Mouse (Mus musculus): ENCODE data around the gene Nfib.
A peak's percentile ranks its signal among the peaks of the same experiment; 100 is the strongest.

The Nfib gene

DNA sequence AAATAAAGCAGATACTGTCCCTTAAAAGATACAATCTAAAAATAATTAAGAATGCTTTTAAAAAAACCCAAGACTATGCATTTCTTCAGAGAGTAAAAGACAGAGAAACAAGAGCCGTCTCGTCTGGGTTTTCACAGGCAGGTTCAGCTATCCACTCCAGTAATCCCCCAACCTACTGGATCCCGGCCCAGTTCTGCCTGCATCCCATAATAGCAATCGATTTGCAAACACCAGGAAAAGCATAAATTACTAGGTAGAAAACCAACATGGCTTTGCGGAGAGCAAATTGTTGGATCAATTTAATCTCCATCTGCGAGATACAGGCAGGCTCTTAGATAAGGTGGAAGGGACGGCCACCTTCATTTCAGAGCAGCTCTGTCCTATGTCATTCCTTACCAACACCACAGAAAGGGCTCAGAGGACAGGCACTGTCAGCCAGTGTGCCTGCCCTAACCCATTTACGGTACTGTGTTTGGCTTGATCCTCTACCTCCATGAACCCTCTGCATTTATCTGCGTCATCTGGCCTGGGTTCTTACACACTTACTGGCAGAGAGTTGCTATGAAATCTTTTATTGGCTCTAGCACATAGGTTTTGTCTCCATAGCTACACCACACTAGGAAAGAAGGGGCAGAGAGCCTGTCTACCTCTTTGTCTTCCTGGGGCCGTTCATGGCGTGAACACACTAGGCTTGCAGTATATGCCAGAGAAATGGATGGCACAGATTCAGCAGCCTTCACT, 321.4 kb downstream of the Nfib start:
- DNase-seq: no peak

DNA sequence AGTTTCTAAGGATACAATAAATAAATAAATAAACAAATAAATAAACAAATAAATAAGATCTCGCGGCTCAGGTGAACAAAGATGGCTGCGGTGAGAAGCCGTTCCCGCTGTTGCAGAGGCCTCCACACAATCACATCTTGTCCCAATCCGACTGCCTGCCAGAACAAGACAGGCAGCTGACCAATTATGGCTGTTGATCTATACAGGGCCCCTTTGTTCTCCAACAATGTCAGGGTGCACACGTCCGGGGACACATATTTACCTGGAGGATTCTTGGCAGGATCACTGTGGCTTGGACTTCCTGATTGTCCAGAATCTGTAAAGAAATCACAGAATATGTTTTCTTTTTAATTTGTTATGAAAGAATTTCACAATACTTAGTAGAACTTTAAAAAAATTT, 322.2 kb downstream of the Nfib start:
- DNase-seq: no peak

DNA sequence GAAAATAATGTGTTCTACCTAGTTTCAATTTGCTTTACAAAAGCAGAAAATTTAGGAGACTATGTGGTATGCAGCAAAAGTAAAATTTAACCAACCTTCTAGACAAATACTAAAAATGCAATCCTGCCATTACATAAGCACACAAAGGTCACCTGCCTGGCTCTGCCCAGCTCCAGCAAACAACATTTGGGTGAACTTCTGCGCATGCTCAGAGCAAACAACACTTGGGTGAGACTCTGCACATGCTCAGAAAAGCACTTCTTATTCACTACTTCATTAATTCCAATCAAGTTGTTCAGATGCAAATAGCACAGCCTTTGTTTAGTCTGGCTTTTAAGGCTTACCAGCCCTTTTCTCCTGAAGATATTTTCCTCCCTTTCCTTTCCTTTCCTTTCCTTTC, 323.8 kb downstream of the Nfib start:
- no peak for DNase-seq

DNA sequence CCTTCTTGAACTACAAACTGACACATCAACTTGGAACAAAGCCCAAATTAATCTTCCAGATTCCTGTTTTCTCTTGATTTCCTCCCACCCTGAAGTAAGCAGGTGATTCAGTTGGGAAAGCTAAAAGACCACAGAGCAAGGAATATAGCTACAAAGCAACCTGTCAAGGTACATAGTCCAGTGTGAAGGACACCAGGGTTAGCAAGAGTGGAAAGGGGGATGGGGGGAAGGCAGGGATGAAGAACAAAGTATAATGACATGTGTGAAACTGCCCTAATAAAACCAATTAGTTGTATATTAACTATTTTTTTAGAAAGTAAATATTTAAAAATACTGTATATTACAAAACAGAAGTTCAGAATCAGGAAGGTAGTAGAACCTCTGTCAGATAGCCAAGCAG, 325.0 kb downstream of the Nfib start:
- DNase-seq: no peak

DNA sequence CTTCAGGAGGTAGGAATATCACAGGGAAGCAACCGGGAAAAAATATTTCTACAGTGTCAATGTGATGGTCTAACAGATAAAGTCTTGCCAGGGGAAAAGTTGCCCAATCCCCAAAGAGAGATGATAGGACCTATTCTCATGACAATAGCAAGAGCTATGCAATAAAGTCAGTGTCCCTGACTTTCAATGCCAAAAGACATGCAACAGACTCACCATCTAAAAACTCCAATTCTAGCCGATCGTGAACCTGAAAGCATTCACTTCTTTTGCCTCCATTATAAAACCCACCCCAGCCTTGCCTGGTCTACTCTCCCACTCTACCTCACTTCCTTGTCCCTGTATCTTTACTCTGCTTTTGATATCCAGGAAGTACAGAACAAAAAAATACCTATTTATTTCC, 327.5 kb downstream of the Nfib start:
- no peak for DNase-seq

DNA sequence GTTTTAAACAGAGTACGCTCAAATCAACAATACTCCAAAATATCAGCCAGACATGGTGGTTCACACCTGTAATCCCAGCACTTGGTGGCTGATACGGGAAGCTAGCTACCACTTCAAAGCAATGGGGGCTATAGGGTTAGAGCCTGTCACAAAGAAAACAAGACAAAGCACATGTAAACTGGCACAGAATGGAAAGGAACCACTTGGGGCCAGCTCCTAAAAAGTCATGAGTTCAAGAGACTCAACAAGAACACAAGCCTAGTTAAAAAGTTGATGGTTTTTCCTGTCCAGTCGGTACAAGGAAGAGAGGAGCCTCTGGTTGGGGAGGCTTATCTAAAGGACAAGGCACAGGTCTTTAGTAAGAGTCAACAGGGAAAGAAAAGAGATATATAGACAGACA, 327.9 kb downstream of the Nfib start:
- DNase-seq: no peak

DNA sequence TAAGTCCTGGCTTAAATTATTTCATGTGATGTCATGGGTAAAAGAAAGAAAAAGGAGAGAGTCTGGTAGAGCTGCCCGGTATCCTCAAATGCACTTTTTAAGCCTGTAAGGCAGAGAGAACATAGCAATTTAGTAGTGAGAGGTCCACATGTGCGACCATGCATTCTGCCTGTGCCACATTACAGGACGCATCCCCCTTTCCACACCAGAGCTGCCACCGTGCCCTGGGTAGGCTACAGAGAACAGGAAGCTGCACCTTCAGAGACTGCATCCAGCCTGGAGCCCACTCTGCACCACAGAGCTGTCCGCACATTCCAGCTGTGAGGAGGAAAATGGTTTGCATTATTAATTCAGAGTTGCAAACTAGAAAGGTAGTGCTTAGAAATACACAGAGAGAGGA, 331.0 kb downstream of the Nfib start:
- DNase-seq: no peak

DNA sequence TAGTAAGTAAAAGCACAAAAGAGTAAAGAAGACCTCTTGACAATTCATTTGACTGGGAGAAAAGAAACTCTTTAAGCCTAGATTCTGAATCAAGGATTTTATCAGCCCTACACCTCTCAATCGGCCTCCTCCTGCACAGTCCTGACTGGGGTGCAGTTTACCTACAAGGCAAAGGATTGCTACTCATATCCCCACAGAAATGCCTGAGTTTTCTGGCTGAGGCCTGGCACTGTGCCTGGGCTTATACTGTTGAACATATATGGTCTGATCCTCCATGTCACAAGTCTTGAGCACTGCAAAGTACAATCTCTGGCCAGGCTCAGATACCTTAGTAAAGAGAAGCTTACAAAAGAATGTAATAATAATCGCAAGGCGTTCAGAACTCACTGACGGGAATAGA, 333.3 kb downstream of the Nfib start:
- no peak for DNase-seq

DNA sequence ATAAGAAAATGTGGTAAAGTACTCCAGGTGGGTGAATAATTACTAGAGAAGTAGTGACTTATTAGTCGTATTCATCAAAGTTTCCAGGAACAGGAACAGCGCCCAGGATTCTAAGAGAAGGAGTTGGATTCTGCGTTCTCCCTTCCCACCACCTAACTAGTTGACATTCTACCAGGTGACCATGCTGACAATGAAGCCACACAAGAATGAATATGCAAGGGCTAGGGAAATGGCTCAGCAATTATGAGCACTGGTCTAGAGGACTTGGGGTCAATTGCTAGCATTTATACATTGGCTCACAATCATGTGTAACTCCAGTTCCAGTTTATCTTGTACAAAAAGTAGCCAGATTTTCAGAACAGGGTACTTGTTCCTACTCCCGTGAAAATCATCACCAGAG, 334.1 kb downstream of the Nfib start:
- no peak for DNase-seq

DNA sequence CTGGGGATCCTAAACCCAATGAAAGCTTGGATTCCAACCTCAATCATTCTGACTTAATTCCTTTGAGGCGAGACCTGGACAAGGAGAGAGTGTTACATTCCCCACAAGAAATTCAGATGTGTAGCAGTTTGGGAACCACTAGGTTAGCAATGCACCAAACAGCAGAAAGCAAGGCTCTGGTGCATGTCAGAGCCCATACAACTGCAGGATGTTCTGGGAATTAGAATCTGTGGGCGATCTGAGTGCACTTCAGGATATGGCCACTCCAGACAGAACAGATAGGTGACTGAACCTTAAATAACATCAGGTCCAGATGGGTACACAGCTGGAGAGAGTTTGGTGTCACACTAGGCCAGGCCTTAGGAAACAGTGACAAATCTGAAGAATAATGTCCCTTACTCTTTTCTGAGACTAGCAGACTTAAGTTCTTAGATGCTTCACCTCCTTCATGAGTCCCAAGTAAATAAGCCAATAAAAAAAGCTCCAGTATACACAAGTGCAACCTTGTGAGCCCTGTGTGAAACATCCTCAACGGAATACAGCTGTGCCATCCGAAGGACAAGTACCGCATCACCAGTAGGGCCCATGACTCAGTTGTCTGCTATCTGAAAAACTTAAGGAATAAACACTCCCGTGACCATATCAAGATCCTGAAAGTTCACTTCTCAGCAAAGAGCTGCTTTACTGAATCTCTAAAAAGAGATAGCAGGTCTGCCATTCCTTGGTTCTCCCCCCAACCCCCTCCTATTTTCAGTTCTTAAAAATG, 336.4 kb downstream of the Nfib start:
- no peak for DNase-seq

DNA sequence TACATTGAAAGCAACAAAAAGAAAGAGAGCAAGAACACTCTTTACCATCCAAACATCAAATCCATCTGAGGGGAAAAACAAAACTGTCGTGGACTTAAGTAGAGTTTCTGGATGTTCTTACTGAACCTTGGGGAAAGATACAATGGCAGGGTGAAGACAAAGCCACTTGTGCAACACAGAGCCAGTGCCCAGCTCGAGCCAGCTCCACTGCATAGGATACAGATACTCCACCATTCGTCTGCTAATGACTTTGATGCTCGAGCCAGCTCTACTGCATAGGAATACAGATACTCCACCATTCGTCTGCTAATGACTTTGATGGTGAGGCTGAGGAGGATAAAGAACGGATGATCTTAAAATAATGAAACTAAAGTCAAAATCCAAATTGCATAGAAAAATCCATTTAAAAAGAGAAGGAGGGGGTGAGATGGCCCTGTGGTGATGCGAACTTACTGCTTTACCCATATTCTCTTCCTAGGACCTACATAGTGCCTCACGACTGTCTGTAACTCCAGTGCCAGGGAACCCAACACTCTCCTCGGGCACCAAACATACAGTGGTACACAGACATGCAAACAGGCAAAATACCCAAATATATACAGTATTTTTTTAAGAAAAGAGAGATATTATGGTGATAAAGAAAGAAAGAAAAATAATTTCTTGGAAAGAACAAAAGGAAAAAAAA, 337.3 kb downstream of the Nfib start:
- no peak for DNase-seq

DNA sequence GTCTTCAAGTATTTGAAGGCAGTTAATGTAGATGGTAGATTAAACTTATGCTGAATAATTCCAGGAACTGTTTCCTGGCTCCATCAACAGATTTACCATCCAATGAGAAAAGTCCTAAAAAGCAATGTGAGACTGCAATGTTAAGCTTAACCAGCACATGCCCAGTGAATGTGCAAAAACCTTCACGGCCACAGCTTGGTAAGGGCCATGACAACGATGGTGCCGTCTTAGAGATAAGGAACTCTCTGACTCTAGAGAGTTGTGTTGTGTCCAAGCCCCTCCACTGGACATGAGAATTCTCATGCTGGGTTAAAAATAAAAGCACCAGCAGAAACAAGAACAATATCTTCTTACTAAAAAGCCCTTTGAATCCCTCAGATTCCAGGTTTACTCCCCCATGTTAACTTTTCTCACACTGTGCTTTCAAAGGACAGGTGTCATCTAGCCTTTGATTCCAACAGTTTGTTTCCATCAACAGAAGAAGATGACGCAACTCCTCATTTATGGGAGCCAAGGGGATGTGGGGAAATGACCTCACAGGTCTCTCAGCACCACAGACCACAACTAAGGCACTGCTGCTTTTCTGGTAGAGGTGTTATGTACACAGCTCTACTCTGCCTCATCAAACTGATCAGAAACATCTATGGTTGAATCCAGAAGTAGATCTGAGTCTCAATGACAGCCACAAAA, 340.7 kb downstream of the Nfib start:
- DNase-seq: no peak

DNA sequence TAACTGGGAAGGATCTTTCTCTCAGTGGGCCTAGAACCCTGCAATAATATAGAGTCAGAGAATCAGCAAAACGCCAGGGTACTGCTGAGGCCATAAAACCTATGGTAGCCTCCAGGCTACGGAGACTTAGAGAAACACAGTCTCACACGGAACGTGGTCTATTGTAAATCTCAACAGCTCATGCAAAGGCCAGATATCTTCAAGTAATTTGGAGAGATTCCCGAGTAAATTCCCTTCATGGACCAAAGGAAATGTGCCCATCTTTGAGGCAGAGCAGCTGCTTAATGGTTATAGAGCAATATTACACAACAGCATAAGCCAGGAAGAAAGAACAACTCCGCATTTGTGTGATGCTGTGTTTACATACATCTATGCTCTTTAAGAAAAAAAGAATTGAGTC, 341.6 kb downstream of the Nfib start:
- no peak for DNase-seq

DNA sequence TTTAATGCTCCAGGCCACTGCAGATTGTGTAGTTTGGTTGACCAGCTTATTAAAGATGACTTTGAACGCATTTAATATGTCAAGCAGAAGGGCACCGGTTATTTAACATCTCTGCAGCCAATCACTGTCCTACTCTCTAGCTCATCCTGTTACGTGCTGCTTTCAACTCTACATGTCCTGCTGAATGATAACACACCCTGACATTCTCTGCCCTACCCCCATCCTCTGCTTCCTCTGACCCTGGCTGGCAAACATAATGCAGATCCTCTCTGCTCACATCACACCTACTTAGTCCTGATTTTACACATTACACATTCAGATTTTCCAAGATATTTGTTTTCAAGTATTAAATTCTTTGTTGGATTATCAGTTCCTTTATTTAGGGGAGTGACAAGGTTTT, 343.3 kb downstream of the Nfib start:
- no peak for DNase-seq

DNA sequence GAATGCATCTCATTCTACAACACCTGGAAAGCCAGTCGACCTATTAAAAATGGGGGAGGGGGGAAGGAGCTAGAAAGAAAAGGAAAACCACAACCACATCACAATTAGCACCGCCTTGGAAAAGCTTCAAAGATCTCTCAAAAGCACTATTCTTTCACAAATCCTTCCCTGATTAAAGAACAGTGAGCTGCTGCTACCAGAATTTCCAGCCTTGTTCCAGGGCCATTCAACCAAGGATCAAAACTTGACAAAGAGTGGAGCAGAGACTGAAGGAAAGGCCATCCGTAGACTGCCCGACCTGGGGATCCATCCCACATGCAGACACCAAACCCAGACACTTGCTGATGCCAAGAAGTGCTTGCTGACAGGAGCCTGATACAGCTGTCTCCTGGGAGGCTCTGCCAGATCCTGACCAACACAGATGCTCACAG, 345.5 kb downstream of the Nfib start:
- DNase-seq: no peak

DNA sequence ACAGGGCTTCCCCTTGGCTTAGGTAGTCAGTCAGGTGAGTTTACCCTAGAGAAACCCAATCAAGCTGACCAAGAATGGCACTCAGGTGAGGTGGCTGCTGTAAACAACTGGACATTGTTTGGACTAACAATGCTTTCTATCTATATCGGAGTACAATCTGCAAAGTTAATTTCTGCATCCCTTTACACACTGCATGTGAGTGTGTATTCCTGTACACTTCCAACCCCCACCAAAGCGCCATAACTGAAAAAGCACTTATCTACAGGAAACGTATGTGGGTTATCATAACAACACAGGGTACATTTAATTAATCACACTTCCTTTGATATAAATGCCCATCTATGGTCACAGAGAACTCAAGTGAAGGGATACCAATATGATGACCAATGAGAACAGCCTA, 346.4 kb downstream of the Nfib start:
- DNase-seq: no peak

DNA sequence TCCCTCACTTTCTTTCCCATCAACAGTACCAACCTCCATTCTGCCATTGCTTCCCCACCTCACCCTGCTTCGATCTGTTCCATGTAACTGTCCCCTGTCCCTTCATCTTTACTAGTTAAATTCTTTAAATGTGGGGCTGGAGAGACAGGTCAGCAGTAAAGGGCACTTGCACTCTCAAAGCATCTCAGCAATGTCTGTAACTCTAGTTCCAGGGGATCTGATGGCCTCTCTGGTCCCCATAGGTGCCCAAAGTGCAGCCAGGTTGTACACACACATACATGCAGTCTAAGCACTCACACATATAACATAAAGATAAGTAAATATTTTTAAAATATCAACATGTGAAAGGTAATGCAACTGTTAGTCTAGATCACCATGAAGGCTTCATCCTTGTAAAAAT, 356.5 kb downstream of the Nfib start:
- no peak for DNase-seq

DNA sequence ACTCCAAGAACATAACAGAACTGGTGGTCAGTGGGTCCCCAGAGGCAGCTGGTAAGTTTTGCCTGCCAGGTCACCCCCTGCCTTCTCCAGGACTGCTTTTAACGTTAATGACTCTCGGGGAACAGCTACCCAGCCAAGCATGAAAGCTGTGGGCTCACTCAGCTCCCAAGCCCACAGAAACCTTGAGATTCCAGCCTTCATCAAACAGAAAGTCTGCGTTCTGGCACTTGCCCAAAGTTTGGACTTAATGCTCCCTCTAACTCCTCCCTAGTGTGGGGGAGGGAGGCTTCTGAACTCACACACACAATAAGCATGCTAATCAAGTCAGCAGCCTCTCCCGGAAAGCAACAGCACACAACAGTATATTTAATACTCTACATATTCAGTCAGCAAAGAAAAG, 360.8 kb downstream of the Nfib start:
- peak; percentile 60 for DNase-seq

DNA sequence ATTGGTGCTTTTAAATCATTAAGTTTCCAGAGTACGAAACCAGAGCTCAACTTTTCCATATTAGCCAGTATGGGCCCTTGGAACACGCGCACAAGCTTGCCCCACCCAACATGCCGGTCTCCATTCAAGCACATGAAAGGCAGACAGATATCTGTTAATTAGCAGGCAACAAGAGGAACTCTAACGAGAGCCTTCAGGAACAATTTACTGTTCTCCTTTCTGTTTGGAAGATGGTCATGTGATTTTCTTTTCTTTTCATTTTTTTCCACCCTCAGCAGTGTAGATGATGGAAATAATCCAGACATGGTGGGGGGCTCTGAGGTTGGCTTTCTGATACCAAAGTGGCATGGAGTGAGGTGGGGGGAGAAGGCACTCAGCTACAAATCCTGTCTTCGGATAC, 361.3 kb downstream of the Nfib start:
- no peak for DNase-seq

DNA sequence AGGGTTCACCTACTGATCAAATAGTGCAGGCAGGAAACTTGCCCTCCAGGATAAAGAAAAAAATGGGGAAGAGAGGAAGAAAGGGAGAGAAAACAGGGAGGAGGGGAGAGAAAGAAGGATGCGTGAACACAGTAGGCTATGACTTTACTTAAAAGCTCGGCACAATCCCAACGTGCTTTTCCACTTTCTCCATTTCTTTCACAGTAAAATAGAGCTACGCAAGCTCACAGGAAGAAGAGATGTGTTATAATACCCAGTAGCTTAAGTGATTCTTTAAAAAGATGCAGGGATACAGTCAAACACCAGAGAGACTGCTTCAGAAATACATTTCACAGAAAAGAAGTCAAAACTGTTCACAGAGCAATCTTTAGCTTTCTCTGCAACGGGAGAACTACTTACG, 366.6 kb downstream of the Nfib start:
- no peak for DNase-seq

DNA sequence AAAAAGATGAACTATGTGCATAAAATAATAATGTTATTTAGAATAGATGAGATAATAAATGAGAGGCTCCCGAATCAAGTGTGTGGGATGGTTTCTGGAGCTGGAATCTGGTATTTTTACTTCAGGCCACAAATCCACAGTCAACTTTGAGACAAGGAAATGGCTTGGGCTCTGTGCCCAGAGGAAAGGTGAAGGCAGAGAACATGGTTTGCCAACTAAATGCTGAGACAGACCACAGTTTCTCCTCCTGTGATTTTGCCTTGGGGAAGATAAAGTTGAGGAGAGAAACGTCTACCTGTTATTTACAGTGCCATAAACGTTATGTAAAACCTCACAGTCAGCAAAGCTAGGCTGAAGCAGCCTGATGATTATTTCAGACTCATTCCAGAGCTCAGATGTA, 367.1 kb downstream of the Nfib start:
- no peak for DNase-seq

DNA sequence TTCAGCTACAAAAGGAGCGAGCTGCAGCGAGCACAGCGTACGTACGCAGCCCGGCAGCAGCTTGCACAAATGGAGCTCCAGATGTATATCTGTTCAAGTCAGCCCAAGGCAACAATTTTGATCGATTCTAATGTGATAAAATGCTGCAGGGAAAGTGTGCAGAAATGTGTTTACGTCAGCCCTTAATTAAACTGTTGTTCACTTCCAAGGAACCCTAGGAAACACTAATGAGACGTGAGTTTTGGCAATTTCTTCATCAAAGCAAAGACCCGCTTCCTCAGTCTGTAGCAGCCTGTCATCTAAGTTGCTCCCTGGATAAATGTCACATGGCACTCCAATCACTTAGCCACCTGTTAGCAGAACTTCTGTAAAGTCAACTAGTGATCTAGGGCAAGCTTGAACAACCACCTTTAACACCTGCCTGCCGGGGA, 368.6 kb downstream of the Nfib start:
- DNase-seq: no peak

DNA sequence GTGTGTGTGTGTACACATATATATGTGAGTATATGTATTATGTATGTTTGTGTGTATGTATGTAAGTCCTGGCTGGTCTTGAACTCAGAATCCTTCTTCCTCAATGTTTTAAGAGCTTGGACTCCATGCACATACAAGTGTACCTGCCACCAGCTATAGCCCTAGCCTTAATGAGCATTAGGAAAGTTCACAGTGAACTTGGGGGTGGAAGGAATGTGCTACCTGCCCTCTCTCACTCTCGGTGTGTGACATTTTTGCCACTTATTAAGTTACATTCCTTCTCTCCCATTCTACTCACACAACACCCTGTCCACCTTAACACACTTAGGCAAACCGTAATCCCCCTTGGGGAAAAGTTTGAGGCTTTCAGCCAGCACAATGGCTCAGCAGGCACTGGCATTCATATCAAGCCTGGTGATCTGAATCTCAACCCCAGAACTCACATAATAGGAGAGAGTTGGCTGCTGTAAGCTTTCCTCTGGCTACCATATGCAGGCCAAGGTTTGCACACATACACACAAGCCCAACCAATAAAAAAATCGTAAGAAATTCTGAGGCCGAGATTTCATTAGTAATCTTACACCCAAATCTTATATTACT, 370.2 kb downstream of the Nfib start:
- DNase-seq: no peak

Data from embryo, embryonic 11 days (tissue).